Mouse (Mus musculus): Measurements from ENCODE around the gene Mrpl49.

- TF ChIP-seq CTCF (conservative IDR thresholded peaks at IDR 0.05; ENCODE audit: insufficient read depth, insufficient read length, low read depth, low read length) (no peak), POLR2A (IDR thresholded peaks at IDR 0.05; ENCODE audit: low read depth, low read length) (no peak)
Observed at GRCm38 (mm10) chr19:6023059-6023458, 34.5 kb downstream of the Mrpl49 start.

All from kidney, adult 2 months (tissue).